Mouse (Mus musculus) liver, embryonic 16.5 days (tissue): ENCODE measurements around the gene Aagab. TPM values are rescaled to one million over a fixed set of nuclear protein-coding genes. Genes with fewer than 3 reads are reported as not detected.
A peak's percentile ranks its signal among the peaks of the same experiment; 100 is the strongest.

Source experiments
- ATAC-seq: fragments of 200-750 bp; cut with Nextera tagmentation; 2 replicates; pipeline ENCODE4 v1.8.0; 2017; ENCODE audit warnings: low read depth, mild to moderate bottlenecking, moderate number of reproducible peaks, moderate library complexity
- H3K27ac ChIP-seq: fragments of 300-500 bp; sonication (generic); 2 replicates; pipeline ENCODE4 v1.5.1; 2014; ENCODE audit warnings: mild to moderate bottlenecking, low read length
- H3K27me3 ChIP-seq: fragments of 300-500 bp; sonication (generic); 2 replicates; pipeline ENCODE4 v1.6.1; 2014; ENCODE audit warnings: low read depth, low read length, mixed read lengths; ENCODE audit not compliant: control insufficient read depth, insufficient read depth
- H3K36me3 ChIP-seq: fragments of 300-500 bp; sonication (generic); 2 replicates; pipeline ENCODE4 v1.6.1; 2014; ENCODE audit warnings: mild to moderate bottlenecking; ENCODE audit not compliant: control insufficient read depth, insufficient read depth
- H3K4me1 ChIP-seq: fragments of 300-500 bp; sonication (generic); 2 replicates; pipeline ENCODE4 v1.6.1; 2014; ENCODE audit warnings: low read depth, low read length, mixed read lengths; ENCODE audit not compliant: control insufficient read depth
- H3K4me2 ChIP-seq: fragments of 300-500 bp; sonication (generic); 2 replicates; pipeline ENCODE4 v1.6.1; 2014; ENCODE audit warnings: low read depth, low read length, mixed read lengths
- H3K4me3 ChIP-seq: fragments of 300-500 bp; sonication (generic); 2 replicates; pipeline ENCODE4 v1.5.1; 2014; ENCODE audit warnings: low read depth, mild to moderate bottlenecking, low read length
- H3K9ac ChIP-seq: fragments of 300-500 bp; sonication (generic); 2 replicates; pipeline ENCODE4 v1.6.1; 2014; ENCODE audit warnings: low read depth, low read length
- H3K9me3 ChIP-seq: fragments of 300-500 bp; sonication (generic); replicated peaks from 2 replicates; pipeline ENCODE4 v1.6.1; 2016; ENCODE audit warnings: low read length; ENCODE audit not compliant: control insufficient read depth
- WGBS: fragments of 180-500 bp; shearing (Covaris S2); extraction: QIAGEN DNeasy Blood & Tissue Kit; methylation state at CpG from one replicate; pipeline ENCODE4 v1.1.7; 2014; ENCODE audit not compliant: insufficient replicate concordance; 5-methylcytosine and 5-hydroxymethylcytosine counted together
- polyA plus RNA-seq: library from polyadenylated mRNA; unstranded; fragments of >200 nt; fragmentation: Nextera tagmentation; extraction: Ambion mirVana; gene quantifications from 2 replicates; pipeline ENCODE4 v1.2.1, GENCODE M21; 2015

Gene Aagab
- 14.2 and 14.3 TPM in 2 replicates for polyA plus RNA-seq

- 1% methylated on average over 60 of the region's 70 CpGs for WGBS
- Histone ChIP-seq H3K27me3 (no peaks in the 10 kb centered on the region), H3K36me3 (no peaks in the 10 kb centered on the region), H3K4me3 (peak within 1 kb of the TSS; percentile 85), H3K9me3 (no peaks in the 10 kb centered on the region), H3K4me2 (peak within 1 kb of the TSS; percentile 75), H3K9ac (peak within 1 kb of the TSS; percentile 83), H3K4me1 (peaks cover 19% of the 10 kb centered on the region), H3K27ac (peak within 1 kb of the TSS; percentile 48)
- ATAC-seq: peak; percentile 99
Measured at GRCm38 (mm10) chr9:63602043-63602939, at the start of gene Aagab, which contains the start of gene Iqch. Gene Aagab (plus strand): TSS chr9:63602660. Gene Iqch (minus strand): TSS chr9:63602493.

DNA sequence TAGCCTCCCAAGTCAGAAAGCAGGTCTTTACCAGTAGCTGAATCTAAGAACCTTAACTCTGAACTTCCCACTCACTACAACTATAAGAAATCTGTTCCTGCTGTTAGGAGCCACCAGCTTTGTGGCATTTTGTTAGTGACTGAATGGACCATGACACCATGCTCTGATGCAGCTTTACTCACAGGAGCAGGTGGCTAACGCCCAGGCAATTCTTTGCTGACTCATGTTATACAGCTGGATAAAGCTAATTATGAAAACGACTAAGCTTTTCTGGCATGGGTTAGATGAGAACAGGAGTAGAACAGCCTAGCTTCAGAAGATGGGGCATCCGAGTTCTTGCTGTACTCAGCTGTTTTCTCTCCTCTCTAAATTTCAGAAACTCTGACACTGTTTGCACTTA is 48.8 kb upstream of the Aagab start:
- Histone ChIP-seq H3K9ac (no peak overlapping the region), H3K27me3 (no peaks in the 10 kb centered on the region), H3K4me3 (no peak overlapping the region), H3K36me3 (no peaks in the 10 kb centered on the region), H3K4me2 (no peak overlapping the region), H3K4me1 (0 out of 2 replicates have a peak, but pooled peaks cover 2% of the 10 kb centered on the region), H3K27ac (no peak overlapping the region), H3K9me3 (no peaks in the 10 kb centered on the region)
- no peak for ATAC-seq
- WGBS: 44% methylated on average over 3 of the region's 3 CpGs

DNA sequence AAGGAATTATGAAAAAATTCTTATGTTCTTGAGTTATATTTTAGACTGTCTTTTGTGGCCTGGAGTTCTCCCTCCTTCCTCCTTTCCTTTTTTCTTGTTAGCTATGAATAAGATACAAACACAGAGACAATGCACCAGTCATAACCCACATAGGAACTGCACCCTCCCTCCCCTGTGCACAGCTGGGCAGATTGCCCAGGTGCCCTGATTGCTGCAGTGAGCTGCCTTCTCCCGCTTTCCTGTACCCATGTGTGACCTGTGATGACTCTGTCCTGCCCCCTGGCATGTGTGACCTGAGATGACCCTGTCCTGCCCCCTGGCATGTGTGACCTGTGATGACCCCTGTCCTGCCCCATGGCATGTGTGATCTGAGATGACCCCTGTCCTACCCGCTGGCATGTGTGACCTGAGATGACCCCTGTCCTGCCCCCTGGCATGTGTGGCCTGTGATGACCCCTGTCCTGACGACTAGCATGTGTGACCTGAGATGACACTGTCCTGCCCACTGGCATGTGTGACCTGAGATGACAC is 46.9 kb upstream of the Aagab start:
- no peak overlapping the region for H3K4me2 ChIP-seq
- WGBS: 46% methylated on average over 3 of the region's 3 CpGs
- no peak for ATAC-seq

DNA sequence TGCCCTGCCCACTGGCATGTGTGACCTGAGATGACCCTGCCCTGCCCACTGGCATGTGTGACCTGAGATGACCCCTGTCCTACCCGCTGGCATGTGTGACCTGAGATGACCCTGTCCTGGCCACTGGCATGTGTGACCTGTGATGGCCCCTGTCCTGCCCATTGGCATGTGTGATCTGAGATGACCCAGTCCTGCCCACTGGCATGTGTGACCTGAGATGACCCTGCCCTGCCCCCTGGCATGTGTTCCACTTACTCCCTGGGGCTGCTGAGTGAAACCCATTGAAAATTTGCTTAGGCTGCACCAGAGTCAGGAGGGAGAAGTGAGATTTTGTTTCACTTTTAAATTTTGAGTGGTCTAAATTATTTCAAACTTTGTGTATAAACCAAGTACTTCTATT is 46.1 kb upstream of the Aagab start:
- H3K27me3 ChIP-seq: no peaks in the 10 kb centered on the region
- H3K9me3 ChIP-seq: no peaks in the 10 kb centered on the region
- no peak overlapping the region for H3K4me3 ChIP-seq
- ATAC-seq: no peak
- H3K36me3 ChIP-seq: no peaks in the 10 kb centered on the region
- H3K27ac ChIP-seq: no peak overlapping the region
- 45% methylated on average over 1 of the region's 1 CpGs for WGBS
- H3K4me2 ChIP-seq: no peak overlapping the region
- no peaks in the 10 kb centered on the region for H3K4me1 ChIP-seq
- no peak overlapping the region for H3K9ac ChIP-seq

More for the DNA sequence above, 46.9 kb upstream of the Aagab start:
- Histone ChIP-seq H3K4me1 (no peaks in the 10 kb centered on the region), H3K36me3 (no peaks in the 10 kb centered on the region), H3K9ac (no peak overlapping the region), H3K27me3 (no peaks in the 10 kb centered on the region), H3K27ac (no peak overlapping the region), H3K9me3 (no peaks in the 10 kb centered on the region), H3K4me3 (no peak overlapping the region)

- no peak for ATAC-seq
- Histone ChIP-seq H3K4me3 (no peak overlapping the region), H3K27ac (no peak overlapping the region), H3K36me3 (no peaks in the 10 kb centered on the region), H3K4me1 (no peaks in the 10 kb centered on the region), H3K9ac (no peak overlapping the region), H3K27me3 (no peaks in the 10 kb centered on the region), H3K9me3 (no peaks in the 10 kb centered on the region), H3K4me2 (no peak overlapping the region)
- 68% methylated on average over 8 of the region's 8 CpGs for whole genome bisulfite sequencing
Measured at GRCm38 (mm10) chr9:63556933-63557332, 45.5 kb upstream of the Aagab start.

GRCm38 (mm10) chr9:63561931-63562330 is 40.5 kb upstream of the Aagab start:
- no peak overlapping the region for H3K9ac ChIP-seq
- H3K4me2 ChIP-seq: no peak overlapping the region
- no peak overlapping the region for H3K4me3 ChIP-seq
- no peaks in the 10 kb centered on the region for H3K36me3 ChIP-seq
- 48% methylated on average over 8 of the region's 8 CpGs for WGBS
- ATAC-seq: no peak
- H3K4me1 ChIP-seq: no peaks in the 10 kb centered on the region
- no peak overlapping the region for H3K27ac ChIP-seq
- no peaks in the 10 kb centered on the region for H3K9me3 ChIP-seq
- H3K27me3 ChIP-seq: no peaks in the 10 kb centered on the region

- Histone ChIP-seq H3K9me3 (no peaks in the 10 kb centered on the region), H3K27me3 (no peaks in the 10 kb centered on the region), H3K4me2 (no peak overlapping the region), H3K36me3 (no peaks in the 10 kb centered on the region), H3K4me3 (no peak overlapping the region), H3K9ac (no peak overlapping the region), H3K4me1 (no peaks in the 10 kb centered on the region), H3K27ac (no peak overlapping the region)
- ATAC-seq: no peak
- WGBS: 68% methylated on average over 2 of the region's 2 CpGs
Measured at GRCm38 (mm10) chr9:63563436-63563835, 39.0 kb upstream of the Aagab start.

DNA sequence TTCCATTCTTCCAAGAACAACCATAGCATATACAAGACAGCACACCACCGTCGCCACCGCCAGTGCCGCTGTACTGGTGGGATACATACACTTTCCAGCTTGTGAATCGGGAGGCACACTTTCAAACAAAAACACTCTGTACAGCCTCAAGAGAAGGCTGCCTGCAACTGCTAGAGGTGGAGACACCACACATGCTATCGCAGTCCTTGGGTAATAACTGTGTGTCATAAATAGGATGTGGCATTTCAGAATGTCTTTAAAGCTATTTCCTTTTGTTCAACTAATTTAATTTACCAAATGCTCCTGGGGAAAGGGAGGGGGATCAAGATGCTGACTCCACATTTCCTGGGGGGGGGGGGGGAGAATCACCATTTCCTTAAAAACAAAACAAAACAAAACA is 34.1 kb upstream of the Aagab start:
- WGBS: 53% methylated on average over 6 of the region's 6 CpGs
- no peaks in the 10 kb centered on the region for H3K36me3 ChIP-seq
- no peaks in the 10 kb centered on the region for H3K4me1 ChIP-seq
- ATAC-seq: no peak
- H3K9ac ChIP-seq: no peak overlapping the region
- H3K4me2 ChIP-seq: no peak overlapping the region
- H3K27me3 ChIP-seq: no peaks in the 10 kb centered on the region
- H3K9me3 ChIP-seq: no peaks in the 10 kb centered on the region
- H3K27ac ChIP-seq: no peak overlapping the region
- H3K4me3 ChIP-seq: no peak overlapping the region

- no peak for ATAC-seq
- 51% methylated on average over 8 of the region's 8 CpGs for WGBS
- H3K9ac ChIP-seq: no peak overlapping the region
- no peaks in the 10 kb centered on the region for H3K36me3 ChIP-seq
- H3K4me3 ChIP-seq: no peak overlapping the region
- H3K9me3 ChIP-seq: no peaks in the 10 kb centered on the region
- H3K27ac ChIP-seq: no peak overlapping the region
- no peak overlapping the region for H3K4me2 ChIP-seq
- H3K27me3 ChIP-seq: no peaks in the 10 kb centered on the region
- no peaks in the 10 kb centered on the region for H3K4me1 ChIP-seq
Measured at GRCm38 (mm10) chr9:63568808-63569207, 33.7 kb upstream of the Aagab start.
